Mouse (Mus musculus) heart, adult 2 months (tissue): ENCODE data around the gene Pced1a.

ENCODE experiments used
- CTCF ChIP-seq: fragments of 200-600 bp; IDR thresholded peaks from 2 replicates; pipeline ENCODE4 v1.8.1; 2022; ENCODE audit warnings: antibody characterized with exemption, mild to moderate bottlenecking, moderate library complexity
- POLR2A ChIP-seq: fragments of 200-500 bp; IDR thresholded peaks from 2 replicates; pipeline ENCODE4 v1.6.1; 2011; ENCODE audit warnings: mild to moderate bottlenecking, low read depth, low read length, control low read depth; ENCODE audit not compliant: insufficient read depth

DNA sequence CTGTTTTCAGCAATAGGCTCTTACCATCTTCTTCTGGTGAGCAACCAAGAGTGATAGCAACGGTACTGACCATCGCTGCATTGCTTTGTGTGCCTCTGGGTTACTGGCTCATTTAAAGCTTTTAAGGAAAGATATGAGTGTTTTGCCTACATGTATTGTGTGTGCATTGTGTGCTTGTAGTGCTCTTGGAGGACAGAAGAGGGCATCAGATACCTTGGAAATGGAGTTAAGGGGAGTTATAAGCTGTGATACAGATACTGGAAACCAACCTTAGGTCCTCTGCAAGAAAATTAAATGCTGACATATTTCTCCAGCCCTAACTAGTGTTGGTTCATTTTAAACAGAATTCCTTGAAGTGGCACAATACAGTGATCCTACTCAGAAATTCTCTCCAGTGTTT is 35.7 kb downstream of the Pced1a start:
- no peak for TF ChIP-seq POLR2A
- peak; percentile 49 for TF ChIP-seq CTCF
